Mouse (Mus musculus): Measurements from ENCODE around the gene Chrne. TPM values are rescaled to one million over a fixed set of nuclear protein-coding genes. Genes with fewer than 3 reads are reported as not detected.

Chrne gene
- polyA plus RNA-seq, 1 experiment from 2014 or later = not detected

DNA sequence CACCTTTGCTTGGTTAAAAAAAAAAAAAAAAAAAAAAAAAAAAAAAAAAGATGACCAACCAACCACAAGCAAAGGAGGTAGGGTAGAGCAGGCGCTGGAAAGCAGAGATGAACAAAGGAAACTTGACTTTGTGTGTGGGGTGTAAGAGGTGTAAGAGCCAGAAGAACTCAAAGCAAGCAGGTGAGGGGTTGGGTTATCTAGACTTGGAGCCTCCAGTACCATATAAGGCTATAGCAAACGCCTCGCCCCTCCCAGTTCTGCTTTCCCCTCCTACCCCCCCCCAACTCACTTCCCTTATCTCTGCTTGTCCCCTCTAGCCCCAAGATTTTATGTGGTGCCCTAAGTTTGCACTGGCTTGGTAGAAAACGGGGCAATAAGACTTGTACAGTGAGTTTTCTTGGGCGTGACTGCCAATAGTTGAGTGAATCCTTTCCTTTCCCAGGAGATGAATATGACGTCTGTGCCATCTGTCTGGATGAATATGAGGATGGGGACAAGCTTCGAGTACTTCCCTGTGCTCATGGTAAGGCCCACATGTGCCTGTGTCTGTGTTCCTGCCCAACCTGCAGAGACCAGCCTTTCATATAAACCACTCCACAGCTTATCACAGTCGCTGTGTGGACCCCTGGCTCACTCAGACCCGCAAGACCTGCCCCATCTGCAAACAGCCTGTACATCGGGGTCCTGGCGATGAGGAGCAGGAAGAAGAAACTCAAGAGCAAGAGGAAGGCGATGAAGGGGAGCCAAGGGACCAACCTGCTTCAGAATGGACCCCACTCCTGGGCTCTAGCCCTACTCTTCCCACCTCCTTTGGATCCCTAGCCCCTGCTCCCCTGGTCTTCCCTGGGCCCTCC, 31.5 kb upstream of the Chrne start:
- 81% methylated on average over 12 of the region's 12 CpGs for WGBS
- ATAC-seq (replicated peaks; ENCODE audit: insufficient number of reproducible peaks, low FRiP score, low TSS enrichment, low read depth) (no peak), DNase-seq (ENCODE audit: low spot score) (no peak)
- Histone ChIP-seq H3K27ac (replicated peaks; ENCODE audit: low read depth, low read length) (peak overlapping the region; percentile 13; the same call in 1 of the 2 replicates), H3K4me1 (ENCODE audit: control insufficient read depth, insufficient read depth, low read length) (peaks cover 4% of the 10 kb centered on the region), H3K4me2 (ENCODE audit: low read depth, low read length) (no peak overlapping the region), H3K9ac (replicated peaks; ENCODE audit: low read length) (no peak overlapping the region), H3K36me3 (replicated peaks; ENCODE audit: control insufficient read depth, insufficient read depth, low read depth, low read length) (peaks cover 17% of the 10 kb centered on the region), H3K4me3 (ENCODE audit: low read depth, low read length) (no peak overlapping the region), H3K9me3 (replicated peaks; ENCODE audit: control insufficient read depth, low read length) (no peaks in the 10 kb centered on the region), H3K27me3 (ENCODE audit: control insufficient read depth, insufficient read depth, low read length) (no peaks in the 10 kb centered on the region)

DNA sequence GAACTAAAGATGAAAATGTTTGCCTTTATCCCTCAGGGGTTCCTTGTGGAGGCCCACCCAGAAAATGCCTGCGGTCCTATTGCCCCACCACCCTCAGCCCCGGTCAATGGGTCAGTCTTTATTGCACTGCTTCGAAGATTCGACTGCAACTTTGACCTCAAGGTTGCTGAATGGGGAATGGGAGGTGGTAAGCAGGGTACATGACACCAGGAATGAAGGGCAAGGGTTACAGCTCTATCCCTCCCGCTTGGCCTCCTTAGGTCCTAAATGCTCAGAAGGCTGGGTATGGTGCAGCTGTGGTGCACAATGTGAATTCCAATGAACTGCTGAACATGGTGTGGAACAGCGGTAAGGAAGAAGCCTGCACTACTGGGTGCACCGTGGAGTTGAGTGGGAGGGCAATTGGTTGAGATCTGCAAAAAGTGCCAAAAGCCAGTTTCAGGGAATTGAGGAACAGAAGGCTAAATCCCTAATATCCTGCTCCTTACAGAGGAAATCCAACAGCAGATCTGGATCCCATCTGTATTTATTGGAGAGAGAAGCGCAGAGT, 30.2 kb upstream of the Chrne start:
- ATAC-seq (replicated peaks; ENCODE audit: insufficient number of reproducible peaks, low FRiP score, low TSS enrichment, low read depth) (no peak), DNase-seq (ENCODE audit: low spot score) (no peak)
- no peak overlapping the region; the same call in 1 of the 2 replicates for H3K4me2 ChIP-seq (ENCODE audit: low read depth, low read length)
- H3K4me3 ChIP-seq (ENCODE audit: low read depth, low read length) = no peak overlapping the region
- no peak overlapping the region for H3K27ac ChIP-seq (replicated peaks; ENCODE audit: low read depth, low read length)
- H3K4me1 ChIP-seq (ENCODE audit: control insufficient read depth, insufficient read depth, low read length) = peaks cover 4% of the 10 kb centered on the region
- H3K27me3 ChIP-seq (ENCODE audit: control insufficient read depth, insufficient read depth, low read length) = no peaks in the 10 kb centered on the region
- H3K9ac ChIP-seq (replicated peaks; ENCODE audit: low read length) = no peak overlapping the region
- H3K36me3 ChIP-seq (replicated peaks; ENCODE audit: control insufficient read depth, insufficient read depth, low read depth, low read length) = peaks cover 17% of the 10 kb centered on the region
- WGBS = 82% methylated on average over 8 of the region's 8 CpGs
- H3K9me3 ChIP-seq (replicated peaks; ENCODE audit: control insufficient read depth, low read length) = no peaks in the 10 kb centered on the region

DNA sequence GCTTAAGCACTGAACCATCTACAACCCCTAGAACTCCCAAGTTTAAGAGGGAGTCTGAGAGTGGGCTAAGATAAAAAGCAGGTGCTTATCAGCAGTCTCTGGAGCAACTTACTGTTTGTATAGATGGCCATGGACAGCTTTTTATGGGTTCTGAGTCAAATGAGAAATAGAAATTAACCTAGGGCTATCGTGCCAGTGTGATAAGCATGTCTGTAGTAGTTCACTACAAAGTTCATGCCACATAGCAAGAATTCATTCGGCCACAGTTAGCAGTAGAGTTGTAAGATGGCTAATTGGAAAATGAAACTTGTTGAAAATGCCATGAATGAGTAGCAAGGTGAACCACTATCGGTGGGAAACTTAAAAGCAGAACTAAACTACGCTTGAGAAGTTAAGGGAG, 29.5 kb upstream of the Chrne start:
- 83% methylated on average over 4 of the region's 4 CpGs for WGBS
- no peaks in the 10 kb centered on the region for H3K27me3 ChIP-seq (ENCODE audit: control insufficient read depth, insufficient read depth, low read length)
- H3K4me1 ChIP-seq (ENCODE audit: control insufficient read depth, insufficient read depth, low read length) = peaks cover 4% of the 10 kb centered on the region
- peak overlapping the region; percentile 84 for H3K4me2 ChIP-seq (ENCODE audit: low read depth, low read length)
- ATAC-seq (replicated peaks; ENCODE audit: insufficient number of reproducible peaks, low FRiP score, low TSS enrichment, low read depth) = no peak
- no peaks in the 10 kb centered on the region for H3K9me3 ChIP-seq (replicated peaks; ENCODE audit: control insufficient read depth, low read length)
- H3K27ac ChIP-seq (replicated peaks; ENCODE audit: low read depth, low read length) = no peak overlapping the region
- peak overlapping the region; percentile 66 for H3K4me3 ChIP-seq (ENCODE audit: low read depth, low read length)
- H3K36me3 ChIP-seq (replicated peaks; ENCODE audit: control insufficient read depth, insufficient read depth, low read depth, low read length) = peaks cover 17% of the 10 kb centered on the region
- DNase-seq (ENCODE audit: low spot score) = no peak
- no peak overlapping the region; the same call in 1 of the 2 replicates for H3K9ac ChIP-seq (replicated peaks; ENCODE audit: low read length)

DNA sequence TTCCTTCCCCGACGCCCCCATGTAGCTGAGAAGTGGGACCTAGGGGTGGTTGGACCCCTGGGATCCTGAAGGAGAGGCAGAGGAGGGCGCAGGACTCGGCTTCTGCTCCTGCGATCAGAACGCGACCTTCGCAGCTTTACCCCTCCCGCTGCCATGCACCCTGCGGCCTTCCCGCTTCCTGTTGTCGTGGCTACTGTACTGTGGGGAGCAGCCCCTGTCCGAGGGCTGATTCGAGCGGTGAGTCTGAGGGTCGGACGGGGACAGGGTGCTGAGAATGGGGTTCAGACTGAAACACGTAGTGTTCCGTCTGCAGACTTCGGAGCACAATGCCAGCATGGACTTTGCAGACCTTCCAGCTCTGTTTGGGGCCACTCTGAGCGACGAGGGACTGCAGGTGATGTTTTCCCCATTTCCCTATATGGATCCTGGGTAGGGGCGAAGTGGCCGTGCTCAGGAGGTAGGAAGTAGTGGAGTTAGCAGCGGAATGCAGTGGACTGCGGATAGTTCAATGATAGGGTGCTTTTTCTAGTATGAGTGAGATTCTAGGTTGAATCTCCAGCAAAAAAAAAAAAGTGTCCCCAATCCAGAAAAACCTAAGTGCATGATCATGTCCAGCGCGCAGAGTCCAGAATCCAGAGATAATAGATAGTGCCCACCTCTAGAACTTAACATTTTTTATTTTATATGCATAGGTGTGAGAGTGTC, 28.9 kb upstream of the Chrne start:
- Histone ChIP-seq H3K9me3 (replicated peaks; ENCODE audit: control insufficient read depth, low read length) (no peaks in the 10 kb centered on the region), H3K36me3 (replicated peaks; ENCODE audit: control insufficient read depth, insufficient read depth, low read depth, low read length) (peaks cover 17% of the 10 kb centered on the region), H3K27me3 (ENCODE audit: control insufficient read depth, insufficient read depth, low read length) (no peaks in the 10 kb centered on the region), H3K4me2 (ENCODE audit: low read depth, low read length) (peak overlapping the region; percentile 84), H3K4me3 (ENCODE audit: low read depth, low read length) (peak overlapping the region; percentile 66), H3K4me1 (ENCODE audit: control insufficient read depth, insufficient read depth, low read length) (peaks cover 4% of the 10 kb centered on the region), H3K27ac (replicated peaks; ENCODE audit: low read depth, low read length) (peak overlapping the region; percentile 65), H3K9ac (replicated peaks; ENCODE audit: low read length) (peak overlapping the region; percentile 68)
- DNase-seq (ENCODE audit: low spot score) = no peak
- 3% methylated on average over 28 of the region's 28 CpGs for WGBS
- ATAC-seq (replicated peaks; ENCODE audit: insufficient number of reproducible peaks, low FRiP score, low TSS enrichment, low read depth) = peak; percentile 22

DNA sequence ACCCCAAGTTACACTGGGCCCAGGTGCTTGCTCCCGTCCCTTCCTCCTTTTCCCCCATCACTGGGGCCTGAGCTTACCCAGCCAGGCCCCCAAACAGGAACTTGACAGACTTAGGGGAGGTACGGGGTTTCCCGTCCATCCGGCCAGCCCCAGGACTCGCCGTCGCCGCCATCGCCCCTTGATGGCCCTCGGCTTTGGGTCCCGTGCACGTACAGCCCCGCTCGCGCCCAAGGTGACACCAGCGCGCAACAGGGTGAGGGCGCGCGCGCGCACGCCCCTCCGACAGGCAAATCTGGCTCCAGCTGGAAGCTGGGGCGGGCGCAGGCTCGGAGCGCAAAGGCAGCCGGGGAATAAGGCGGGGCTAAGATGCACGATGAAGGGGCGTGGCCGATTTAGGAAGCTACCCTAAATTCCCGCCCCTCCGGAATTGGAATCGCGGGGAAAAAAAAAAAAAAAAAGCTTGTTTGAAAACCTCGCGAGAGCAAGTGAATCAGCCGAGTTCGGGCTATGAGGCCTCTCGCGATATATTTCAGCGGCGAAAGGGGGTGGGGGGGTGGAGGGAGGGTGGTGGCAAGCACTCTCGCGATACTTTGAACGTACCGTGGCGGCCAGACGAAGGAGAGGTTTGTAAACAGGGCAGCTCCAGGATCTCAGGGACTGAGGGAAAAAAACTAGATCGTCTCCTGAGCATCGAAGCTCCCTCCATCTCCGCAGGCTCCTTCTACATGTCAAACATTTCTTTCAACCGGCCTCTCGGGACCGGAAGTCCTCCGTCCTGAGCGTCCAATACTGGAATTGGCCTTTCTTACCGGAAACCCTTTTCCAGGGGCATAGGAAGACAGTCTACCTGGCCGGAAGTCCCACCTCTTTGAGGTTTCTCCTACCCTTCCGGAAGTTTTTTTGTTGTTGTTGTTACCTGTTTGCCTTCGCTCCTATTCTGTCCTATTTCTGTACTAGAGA, 28.0 kb upstream of the Chrne start, which contains the start of the genes Rnf167 and Slc25a11:
TSS of gene Rnf167 (plus strand) at position 545 of the 960 bp plus-strand sequence.
TSS of gene Slc25a11 (minus strand) at position 789 of the 960 bp plus-strand sequence.
- Histone ChIP-seq H3K36me3 (replicated peaks; ENCODE audit: control insufficient read depth, insufficient read depth, low read depth, low read length) (peaks cover 17% of the 10 kb centered on the region), H3K27me3 (ENCODE audit: control insufficient read depth, insufficient read depth, low read length) (no peaks in the 10 kb centered on the region), H3K9ac (replicated peaks; ENCODE audit: low read length) (peak within 1 kb of the TSS; percentile 70), H3K27ac (replicated peaks; ENCODE audit: low read depth, low read length) (peak within 1 kb of the TSS; percentile 84), H3K4me1 (ENCODE audit: control insufficient read depth, insufficient read depth, low read length) (peaks cover 2% of the 10 kb centered on the region; the same call in 1 of the 2 replicates), H3K9me3 (replicated peaks; ENCODE audit: control insufficient read depth, low read length) (no peaks in the 10 kb centered on the region), H3K4me3 (ENCODE audit: low read depth, low read length) (peak within 1 kb of the TSS; percentile 66), H3K4me2 (ENCODE audit: low read depth, low read length) (peak within 1 kb of the TSS; percentile 84)
- under 1% methylated on average over 63 of the region's 63 CpGs for WGBS
- ATAC-seq (replicated peaks; ENCODE audit: insufficient number of reproducible peaks, low FRiP score, low TSS enrichment, low read depth) (peak; percentile 70), DNase-seq (ENCODE audit: low spot score) (peak; percentile 100)

DNA sequence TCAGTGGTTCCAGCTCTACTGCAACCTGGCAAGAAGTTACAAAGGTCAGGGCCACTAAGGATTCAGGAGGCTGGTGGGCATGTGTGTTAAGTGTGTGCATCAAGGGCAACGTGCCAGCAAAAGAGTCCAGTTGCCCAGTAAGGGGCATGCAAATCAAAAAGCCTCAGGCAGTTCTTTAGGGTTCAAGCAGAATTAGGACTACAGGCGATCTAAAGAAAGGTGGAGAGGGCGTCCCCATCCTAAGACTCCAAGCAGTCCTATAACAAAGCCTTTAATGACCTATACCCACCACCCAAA, 27.2 kb upstream of the Chrne start:
- Histone ChIP-seq H3K4me1 (ENCODE audit: control insufficient read depth, insufficient read depth, low read length) (peaks cover 2% of the 10 kb centered on the region; the same call in 1 of the 2 replicates), H3K4me2 (ENCODE audit: low read depth, low read length) (peak overlapping the region; percentile 66), H3K27ac (replicated peaks; ENCODE audit: low read depth, low read length) (peak overlapping the region; percentile 84), H3K27me3 (ENCODE audit: control insufficient read depth, insufficient read depth, low read length) (no peaks in the 10 kb centered on the region), H3K9ac (replicated peaks; ENCODE audit: low read length) (peak overlapping the region; percentile 70), H3K4me3 (ENCODE audit: low read depth, low read length) (peak overlapping the region; percentile 61), H3K36me3 (replicated peaks; ENCODE audit: control insufficient read depth, insufficient read depth, low read depth, low read length) (peaks cover 14% of the 10 kb centered on the region), H3K9me3 (replicated peaks; ENCODE audit: control insufficient read depth, low read length) (no peaks in the 10 kb centered on the region)
- no peak for DNase-seq (ENCODE audit: low spot score)
- no peak; the same call in 1 of the 2 replicates for ATAC-seq (replicated peaks; ENCODE audit: insufficient number of reproducible peaks, low FRiP score, low TSS enrichment, low read depth)
- WGBS = 16% methylated on average over 3 of the region's 3 CpGs

DNA sequence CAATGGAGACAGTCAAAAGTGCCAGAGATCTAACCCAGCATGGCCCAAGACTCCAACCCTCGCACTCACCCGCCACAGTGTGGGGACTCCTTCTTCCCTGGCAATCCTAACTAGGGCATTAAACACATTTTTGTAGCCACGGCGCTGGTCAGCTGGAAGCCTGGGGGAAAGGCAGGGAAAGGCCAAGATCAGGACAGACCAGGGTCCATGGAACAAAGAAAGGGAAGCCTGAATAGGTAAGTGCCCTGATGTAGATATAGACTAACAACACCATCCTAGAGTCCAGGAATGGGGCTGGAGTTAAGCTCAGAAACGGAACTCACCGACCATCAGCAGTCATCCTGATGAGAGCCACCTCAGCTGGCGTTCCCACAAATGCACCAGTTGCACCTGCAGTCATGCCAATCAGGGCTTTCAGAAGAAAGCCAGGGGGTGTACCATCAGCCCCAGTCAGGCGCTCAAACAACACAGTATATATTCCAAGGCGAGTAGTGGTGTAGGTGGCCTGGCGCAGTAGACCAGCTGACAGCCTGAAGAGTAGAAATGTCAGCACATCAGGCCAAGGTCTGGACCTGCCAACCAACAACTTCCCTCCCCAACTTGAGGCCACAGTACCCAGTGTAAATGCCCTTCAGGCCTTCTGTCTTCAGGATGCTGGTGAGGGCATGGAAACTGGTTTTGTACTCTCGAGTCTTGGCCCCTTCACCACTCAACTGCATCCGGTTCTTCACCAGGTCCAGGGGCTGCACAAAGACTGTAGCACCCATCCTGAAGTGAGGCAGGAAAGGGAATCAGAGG, 26.6 kb upstream of the Chrne start:
- Histone ChIP-seq H3K27ac (replicated peaks; ENCODE audit: low read depth, low read length) (no peak overlapping the region), H3K4me1 (ENCODE audit: control insufficient read depth, insufficient read depth, low read length) (peaks cover 2% of the 10 kb centered on the region; the same call in 1 of the 2 replicates), H3K9me3 (replicated peaks; ENCODE audit: control insufficient read depth, low read length) (no peaks in the 10 kb centered on the region), H3K36me3 (replicated peaks; ENCODE audit: control insufficient read depth, insufficient read depth, low read depth, low read length) (peaks cover 8% of the 10 kb centered on the region), H3K4me3 (ENCODE audit: low read depth, low read length) (peak overlapping the region; percentile 61), H3K27me3 (ENCODE audit: control insufficient read depth, insufficient read depth, low read length) (no peaks in the 10 kb centered on the region), H3K9ac (replicated peaks; ENCODE audit: low read length) (peak overlapping the region; percentile 70), H3K4me2 (ENCODE audit: low read depth, low read length) (peak overlapping the region; percentile 66)
- 87% methylated on average over 12 of the region's 12 CpGs for WGBS
- ATAC-seq (replicated peaks; ENCODE audit: insufficient number of reproducible peaks, low FRiP score, low TSS enrichment, low read depth) (no peak), DNase-seq (ENCODE audit: low spot score) (no peak)

All from embryonic facial prominence, embryonic 11.5 days (tissue).